Comparison of ENCODE assay signal across 16 mouse cellular contexts in genomic region chr3:148761586-148761985, GRCm38 (mm10).
"Had no signal": no experiment of that assay in that cellular context is flagged by ENCODE, and none has a peak within 500 bp of the region (broad histone marks: within the 10 kb centered on the region; RNA-seq: fewer than 3 reads in every experiment).

No protein-coding gene starts in this region.

- H3K4me3 ChIP-seq: neural tube, embryonic 13.5 days; neural tube, embryonic 15.5 days; stomach, embryonic 15.5 days had no signal

- H3K27ac ChIP-seq: neural tube, embryonic 13.5 days; neural tube, embryonic 15.5 days; stomach, embryonic 15.5 days; stomach, postnatal 0 days had no signal

- H3K27me3 ChIP-seq: neural tube, embryonic 13.5 days; neural tube, embryonic 15.5 days; stomach, embryonic 15.5 days had no signal

- H3K4me2 ChIP-seq: neural tube, embryonic 13.5 days; neural tube, embryonic 15.5 days; stomach, embryonic 15.5 days had no signal

- H3K4me1 ChIP-seq: neural tube, embryonic 13.5 days; stomach, embryonic 15.5 days had no signal

- DNase-seq: retina, postnatal 1 day; right cerebral cortex, adult 18-20 months; right cerebral cortex, postnatal 14 days; right cerebral cortex, postnatal 25 days; right cerebral cortex, postnatal 4 days; spleen, adult 18-20 months; thymus, adult 18-20 months; thymus, adult 2 months; thymus, postnatal 14 days; thymus, postnatal 25 days; thymus, postnatal 36 days; thymus, postnatal 4 days had no signal

- H3K36me3 ChIP-seq: neural tube, embryonic 13.5 days; neural tube, embryonic 15.5 days; stomach, embryonic 15.5 days had no signal

- H3K9me3 ChIP-seq: neural tube, embryonic 13.5 days; neural tube, embryonic 15.5 days; stomach, embryonic 15.5 days had no signal

- H3K9ac ChIP-seq: neural tube, embryonic 13.5 days; neural tube, embryonic 15.5 days; stomach, embryonic 15.5 days had no signal
